Mouse (Mus musculus) frontal cortex, postnatal 14 days (tissue): Measurements from ENCODE around the gene Frmd6.

Source experiments
- DNase-seq, 2 experiments: peaks; one replicate each; pipeline ENCODE4 v3.0.0; 2022; ENCODE audit warnings: low spot score in 2 of 2

The Frmd6 gene

GRCm38 (mm10) chr12:70807975-70808374, 17.3 kb upstream of the Frmd6 start:
- DNase-seq: no peak

DNA sequence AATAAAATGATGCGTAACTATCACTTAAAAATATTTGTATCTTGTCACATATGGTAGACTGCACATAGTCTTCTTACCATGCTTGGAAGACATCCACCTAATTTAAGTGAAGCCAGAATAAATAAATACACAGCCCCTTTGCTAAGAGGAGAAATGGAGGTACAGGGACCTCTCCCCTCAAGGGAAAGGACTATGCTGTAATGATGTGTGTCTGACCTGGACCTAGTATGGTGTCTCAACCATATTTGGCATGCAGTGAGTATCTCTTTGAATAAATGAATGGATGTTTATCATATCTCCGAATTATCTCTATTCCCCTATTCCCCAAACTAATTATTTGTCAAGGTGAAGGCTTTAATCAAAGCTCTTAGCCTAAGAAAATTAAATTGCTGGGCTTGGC, 15.4 kb upstream of the Frmd6 start:
- DNase-seq: no peak

DNA sequence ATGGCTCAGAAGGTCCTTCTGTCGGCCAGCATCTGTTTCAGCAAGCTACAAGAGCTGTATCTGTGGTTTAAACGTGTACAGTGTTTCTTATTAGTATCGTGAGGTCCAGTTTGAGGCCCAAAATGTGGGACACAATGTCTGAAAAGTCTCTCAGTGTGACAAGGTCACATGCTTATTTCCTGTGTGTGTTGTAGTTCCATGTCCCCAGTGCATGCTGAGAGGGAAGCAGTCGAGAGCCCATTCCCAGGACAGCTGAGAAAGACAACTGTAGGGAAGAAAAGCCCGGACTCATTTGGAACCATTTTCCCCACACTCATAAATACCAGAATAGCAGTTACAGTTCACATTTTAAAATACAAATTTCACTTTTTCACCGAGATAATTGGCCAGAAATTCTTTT, 13.5 kb upstream of the Frmd6 start:
- no peak for DNase-seq

DNA sequence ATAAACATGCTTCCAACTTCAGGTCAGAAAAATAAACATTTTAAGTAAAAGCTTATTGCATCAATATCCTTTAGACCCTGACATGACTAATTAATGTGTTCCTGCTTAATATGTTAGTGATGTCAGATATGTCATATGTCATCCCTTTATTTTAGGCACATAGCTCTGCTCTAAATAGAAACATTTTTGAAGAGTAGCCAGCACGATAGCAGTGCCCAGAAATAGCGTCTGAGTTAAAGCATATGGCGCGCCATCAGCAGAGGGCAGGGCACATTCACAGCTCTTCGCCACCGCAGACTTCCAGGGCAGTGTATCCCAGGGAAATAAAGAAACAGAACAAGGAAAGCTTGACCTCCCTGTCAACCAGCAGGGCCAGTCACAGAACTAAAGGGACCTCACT, 13.1 kb upstream of the Frmd6 start:
- no peak for DNase-seq

- no peak for DNase-seq
Measured at GRCm38 (mm10) chr12:70812822-70813465, 12.4 kb upstream of the Frmd6 start.

GRCm38 (mm10) chr12:70816731-70817130, 8.6 kb upstream of the Frmd6 start:
- no peak for DNase-seq

GRCm38 (mm10) chr12:70824017-70824416, 1.3 kb upstream of the Frmd6 start:
- no peak for DNase-seq

DNA sequence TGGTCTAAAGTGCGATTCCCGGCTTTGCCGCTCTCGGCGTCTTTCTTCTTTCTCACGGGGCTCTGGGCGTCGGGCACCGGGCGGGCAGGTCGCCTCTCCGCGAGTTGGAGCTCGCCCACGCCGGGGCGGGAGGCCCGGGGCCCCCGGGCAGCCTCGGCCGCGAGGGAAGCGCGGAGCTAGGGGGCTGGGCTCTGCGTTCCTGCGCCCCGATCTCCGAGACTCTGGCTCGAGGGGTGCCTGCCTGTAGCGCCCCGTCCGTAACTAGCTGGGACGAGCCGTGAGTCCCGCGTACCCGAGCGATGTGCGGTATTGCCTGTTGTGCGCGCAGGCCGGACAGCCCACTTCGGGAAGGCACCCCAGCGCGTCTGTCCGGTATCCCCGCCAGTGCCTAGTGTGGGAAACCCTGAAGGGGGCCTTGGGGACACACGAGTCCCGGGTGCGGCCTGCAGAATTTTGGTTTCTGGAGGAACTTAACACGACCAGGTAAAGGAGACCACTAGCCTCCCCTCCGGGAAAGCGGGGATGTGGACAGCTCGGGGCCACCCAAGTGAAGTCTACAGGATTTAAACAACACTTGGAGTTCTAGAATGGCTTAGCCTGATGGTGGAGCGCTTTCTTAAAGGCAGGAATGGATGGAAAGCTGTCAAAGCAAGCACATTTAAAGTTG, 470 bp downstream of the Frmd6 start:
- peak in 1 of 2 experiments; percentile 28 for DNase-seq

- no peak for DNase-seq
Measured at GRCm38 (mm10) chr12:70826318-70827072, 1.2 kb downstream of the Frmd6 start.

DNA sequence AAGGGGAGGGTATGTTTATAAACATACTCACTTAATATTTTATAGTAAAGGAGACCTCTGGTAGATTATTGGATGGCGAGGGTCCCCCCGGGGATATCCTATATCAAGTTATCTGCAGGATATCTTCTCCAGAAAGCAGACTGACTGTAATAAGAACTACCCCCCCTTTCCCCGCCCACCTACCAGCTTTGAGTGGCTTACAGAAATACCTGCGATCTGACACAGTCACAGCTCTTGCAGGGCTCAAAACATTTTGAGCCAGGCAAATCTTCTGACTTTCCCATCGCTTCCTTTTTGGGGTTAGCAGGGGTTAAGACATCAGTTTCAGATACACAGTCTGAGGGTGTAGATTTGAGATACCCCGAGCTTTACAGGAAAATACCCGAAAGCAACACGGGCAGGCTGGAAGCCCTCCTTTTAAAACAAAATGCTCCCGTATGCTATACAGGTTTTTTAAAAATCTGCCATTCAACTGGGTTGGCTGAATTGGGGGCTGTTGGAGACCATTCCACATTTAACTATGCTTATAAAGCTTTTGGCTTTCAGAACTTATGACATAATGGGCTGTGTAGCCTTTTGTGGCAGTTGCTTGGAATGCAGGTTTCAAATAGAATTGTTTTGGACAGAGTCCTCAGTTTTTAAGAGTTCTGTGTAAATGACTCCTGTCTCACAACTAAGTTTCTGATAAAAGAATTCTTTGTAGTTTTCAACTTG, 2.0 kb downstream of the Frmd6 start:
- DNase-seq: no peak

DNA sequence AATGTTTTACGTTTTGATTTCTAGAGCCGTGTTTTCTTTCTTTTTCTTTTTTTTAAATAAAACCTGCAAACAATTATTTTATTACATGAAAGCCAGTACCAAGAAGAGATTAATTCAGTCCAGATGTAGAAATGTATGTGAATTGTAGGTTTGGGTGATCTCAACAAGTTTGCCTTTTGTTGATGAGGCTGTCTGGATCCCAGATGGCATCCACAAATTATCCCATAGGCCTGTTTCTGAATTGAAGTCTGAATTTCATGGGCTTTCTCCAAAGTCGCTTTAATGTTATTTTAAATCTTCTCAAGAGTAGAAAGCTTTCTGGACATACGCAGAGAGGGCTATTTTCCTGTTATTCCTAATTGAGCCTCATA, 2.6 kb downstream of the Frmd6 start:
- no peak for DNase-seq

GRCm38 (mm10) chr12:70830982-70831566, 5.8 kb downstream of the Frmd6 start:
- no peak for DNase-seq

- no peak for DNase-seq
Measured at GRCm38 (mm10) chr12:70832216-70832998, 7.1 kb downstream of the Frmd6 start.

GRCm38 (mm10) chr12:70833050-70833449, 7.7 kb downstream of the Frmd6 start:
- no peak for DNase-seq

DNA sequence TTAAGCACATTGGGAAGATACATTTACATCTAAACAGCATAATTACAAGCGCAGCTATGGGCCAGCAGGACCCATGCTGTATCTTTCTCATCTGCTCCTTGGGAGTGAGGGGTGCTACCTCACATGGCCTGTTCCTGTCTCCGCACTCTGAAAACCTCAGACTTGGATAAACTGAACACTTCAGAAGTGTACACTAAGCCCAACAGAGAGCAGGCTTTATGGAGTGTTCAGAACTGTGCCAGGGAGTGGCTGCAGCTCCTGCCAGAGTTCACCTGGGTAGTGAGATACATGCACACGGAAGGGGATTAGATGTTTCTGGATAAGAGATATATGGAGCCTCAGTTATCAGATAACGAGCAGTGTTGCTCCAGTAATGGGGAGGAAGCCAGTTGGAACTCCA, 8.7 kb downstream of the Frmd6 start:
- no peak for DNase-seq

DNA sequence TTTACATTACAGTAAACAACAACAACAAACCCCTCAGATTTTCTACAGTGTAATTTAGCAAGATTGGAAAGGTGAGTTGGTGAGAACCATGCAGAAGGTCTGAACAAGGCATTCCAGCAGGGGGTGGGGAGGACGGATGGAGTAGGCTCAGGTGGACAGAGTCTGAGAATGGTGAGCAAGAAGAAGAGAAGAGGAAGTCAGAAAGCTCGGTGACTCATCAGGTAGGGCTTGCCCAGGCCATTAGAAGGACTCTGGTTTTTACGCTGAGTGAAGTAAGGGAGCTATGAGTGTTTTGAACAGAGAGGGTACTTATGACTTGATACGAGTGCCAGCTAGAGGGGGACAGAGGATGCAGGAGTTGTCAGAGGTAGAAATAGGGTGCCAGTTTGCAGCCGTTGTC, 9.7 kb downstream of the Frmd6 start:
- DNase-seq: no peak

DNA sequence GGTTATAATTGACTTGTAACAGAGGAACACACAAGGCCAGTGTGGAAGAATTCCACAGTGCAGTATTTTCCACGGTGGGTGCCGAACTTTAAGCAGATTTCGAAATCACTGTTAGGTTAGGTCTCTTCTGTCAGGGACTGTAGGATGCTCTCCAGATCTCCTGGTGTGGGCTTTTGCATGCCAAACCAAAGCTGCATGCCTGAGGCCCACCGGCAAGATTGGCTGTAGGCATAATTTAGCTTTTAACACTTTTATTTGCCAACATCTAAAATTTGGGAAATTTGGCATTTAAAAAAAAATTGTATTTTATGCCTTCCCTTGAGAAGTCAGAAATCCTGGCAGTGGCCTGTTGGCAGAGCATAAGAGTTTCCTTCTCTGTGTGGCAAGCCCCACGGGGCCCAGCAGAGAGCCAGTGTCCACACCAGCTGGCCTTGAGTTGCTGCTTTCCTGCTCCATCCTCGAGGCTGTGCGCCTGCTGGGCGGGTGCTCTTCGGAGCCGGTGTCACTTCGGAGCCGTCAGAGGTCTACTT, 12.5 kb downstream of the Frmd6 start:
- DNase-seq: no peak

DNA sequence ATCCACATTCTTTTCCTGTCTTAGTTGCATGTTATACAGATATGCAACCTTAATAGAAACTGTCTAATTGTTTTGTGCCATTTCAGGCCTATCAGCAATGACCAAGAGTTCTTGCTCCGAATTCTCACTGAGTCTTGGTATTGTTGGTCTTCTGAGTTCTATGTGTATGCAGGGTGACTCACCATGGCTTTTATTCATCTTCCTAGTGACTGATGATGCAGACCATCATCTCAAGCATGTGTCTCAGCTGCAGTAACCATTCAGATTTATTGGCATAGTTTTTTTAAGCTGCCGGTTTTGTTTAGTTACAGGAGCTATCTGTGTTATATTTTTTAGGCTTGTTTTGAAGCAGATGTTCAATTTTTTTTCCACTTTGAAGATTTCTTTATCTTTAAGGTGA, 20.1 kb downstream of the Frmd6 start:
- DNase-seq: no peak

DNA sequence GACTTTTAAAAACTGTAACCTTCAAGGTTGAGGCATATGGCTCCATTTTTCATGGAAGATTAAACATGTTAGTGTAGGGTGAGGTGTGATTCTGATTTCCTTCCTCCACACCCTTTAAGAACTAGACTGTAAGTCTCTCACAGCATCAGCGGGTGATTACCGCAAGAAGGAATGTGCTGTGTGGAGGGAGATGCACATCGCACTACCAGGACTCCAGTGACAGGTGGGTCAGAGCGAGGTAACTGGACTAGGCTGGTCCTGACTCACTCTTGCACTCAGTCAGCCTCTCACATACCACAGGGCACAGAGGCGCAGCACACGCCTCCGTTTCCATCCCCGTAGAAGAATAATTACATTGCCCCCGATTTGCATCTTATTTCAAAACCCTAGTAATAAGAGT, 23.7 kb downstream of the Frmd6 start:
- no peak for DNase-seq

DNA sequence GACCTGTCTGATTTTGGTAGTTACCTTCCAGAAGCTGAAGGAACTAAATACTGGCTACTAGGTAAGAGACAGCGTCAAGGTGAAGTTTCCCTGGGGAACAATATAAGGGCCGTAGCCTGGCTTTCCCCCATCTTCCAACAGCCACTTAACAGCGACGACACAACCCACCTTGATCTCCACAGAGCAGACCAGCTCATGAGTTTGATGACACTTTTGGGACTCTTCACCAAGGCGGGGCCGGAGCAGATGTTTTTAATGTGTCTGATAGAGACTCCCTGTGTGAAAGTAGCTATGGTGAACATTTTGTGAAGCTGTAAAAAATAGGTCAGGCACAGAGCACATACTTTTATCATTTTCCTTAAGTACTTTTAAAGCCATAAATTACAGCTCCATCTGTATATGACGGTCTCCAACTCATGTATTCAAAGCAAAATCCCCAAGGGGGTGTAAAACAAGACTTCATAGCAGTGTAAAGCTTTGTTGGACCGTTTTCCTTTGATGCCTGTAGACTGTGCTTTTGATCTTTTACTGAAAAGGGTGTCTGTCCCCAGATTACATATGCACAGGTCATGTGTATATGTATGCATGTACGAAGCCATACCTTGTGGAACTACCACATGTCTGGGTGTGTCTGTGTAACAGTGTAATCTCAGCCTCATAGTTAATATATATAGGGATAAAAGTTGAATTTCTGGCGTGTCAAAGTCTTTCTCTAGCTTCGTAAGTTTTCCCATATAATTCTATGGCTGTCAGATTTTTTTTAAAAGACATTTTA, 24.4 kb downstream of the Frmd6 start:
- DNase-seq: no peak
